Mouse (Mus musculus): ENCODE results near the gene Olfr1240. TPM values are rescaled to one million over a fixed set of nuclear protein-coding genes. Genes with fewer than 3 reads are reported as not detected.

The Olfr1240 gene
- polyA plus RNA-seq (2014; fragmentation: Nextera tagmentation; extraction: Ambion mirVana) = not detected in 2 replicates

DNA sequence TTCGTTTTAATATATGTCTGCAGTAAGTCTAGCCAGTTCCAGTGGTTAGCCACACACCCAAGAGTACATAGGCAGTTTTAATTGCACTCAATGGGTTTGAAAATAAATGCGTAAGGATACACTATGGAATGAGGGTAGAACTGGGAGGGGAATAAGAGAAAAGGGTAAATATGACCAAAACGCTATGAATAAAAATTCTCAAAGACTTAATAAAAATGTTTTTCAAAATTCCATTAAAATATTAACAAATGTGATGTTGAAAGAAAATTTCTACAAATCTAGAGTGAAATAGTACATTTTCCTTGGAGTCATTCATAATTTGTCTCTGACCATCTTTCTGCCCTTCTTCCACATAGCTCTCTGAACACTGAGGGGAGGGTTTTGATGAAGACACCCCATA lies at the start of gene Olfr1240:
TSS of gene Olfr1240 (minus strand) at position 101 of the 400 bp plus-strand sequence.
- WGBS = 84% methylated on average over 3 of the region's 3 CpGs

DNA sequence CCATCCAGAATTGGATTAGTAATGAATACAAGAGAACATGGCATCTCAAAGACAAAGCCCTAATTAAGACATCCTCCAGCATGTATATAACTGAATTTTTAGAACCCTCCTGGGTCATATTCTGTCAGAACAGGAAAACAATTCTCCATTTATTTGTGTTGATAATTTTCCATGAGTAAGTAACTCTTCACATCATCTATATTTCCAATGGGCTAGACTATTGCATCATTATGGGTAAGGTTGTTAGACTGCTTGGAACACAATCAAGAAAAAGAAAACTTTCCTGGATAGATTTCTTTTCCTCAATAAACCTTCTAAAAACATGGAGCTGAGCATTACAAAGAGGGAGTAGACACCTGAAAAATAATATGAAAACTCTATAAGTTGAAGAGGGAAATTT lies 44.2 kb upstream of the Olfr1240 start, which contains the start of gene Olfr1241:
TSS of gene Olfr1241 (minus strand) at position 101 of the 400 bp plus-strand sequence.
- no peak within 1 kb of the TSS for H3K4me3 ChIP-seq (ENCODE audit: low read depth, low read length)
- no peak within 1 kb of the TSS for H3K27ac ChIP-seq (replicated peaks; ENCODE audit: low read depth, low read length)
- ATAC-seq (ENCODE audit: low read depth) (no peak), DNase-seq (ENCODE audit: low spot score) (no peak)
- no peak within 1 kb of the TSS for H3K4me2 ChIP-seq (ENCODE audit: low read depth, low read length)
- no peaks in the 10 kb centered on the region for H3K4me1 ChIP-seq (ENCODE audit: control insufficient read depth, insufficient read depth, low read length)
- H3K27me3 ChIP-seq (replicated peaks; ENCODE audit: control insufficient read depth, insufficient read depth, low read length) = no peaks in the 10 kb centered on the region
- no peaks in the 10 kb centered on the region for H3K36me3 ChIP-seq (ENCODE audit: control insufficient read depth, insufficient read depth, low read length)
- H3K9me3 ChIP-seq (ENCODE audit: control insufficient read depth, low read length) = no peaks in the 10 kb centered on the region
- no peak within 1 kb of the TSS for H3K9ac ChIP-seq (ENCODE audit: low read depth, low read length)

More for the DNA sequence above, at the start of gene Olfr1240:
- Histone ChIP-seq H3K4me3 (ENCODE audit: low read depth, low read length) (no peak within 1 kb of the TSS), H3K27ac (replicated peaks; ENCODE audit: low read depth, low read length) (no peak within 1 kb of the TSS), H3K36me3 (ENCODE audit: control insufficient read depth, insufficient read depth, low read length) (no peaks in the 10 kb centered on the region), H3K4me1 (ENCODE audit: control insufficient read depth, insufficient read depth, low read length) (no peaks in the 10 kb centered on the region), H3K9ac (ENCODE audit: low read depth, low read length) (no peak within 1 kb of the TSS), H3K9me3 (ENCODE audit: control insufficient read depth, low read length) (no peaks in the 10 kb centered on the region), H3K27me3 (replicated peaks; ENCODE audit: control insufficient read depth, insufficient read depth, low read length) (no peaks in the 10 kb centered on the region), H3K4me2 (ENCODE audit: low read depth, low read length) (no peak within 1 kb of the TSS)
- ATAC-seq (ENCODE audit: low read depth) (no peak), DNase-seq (ENCODE audit: low spot score) (no peak)

DNA sequence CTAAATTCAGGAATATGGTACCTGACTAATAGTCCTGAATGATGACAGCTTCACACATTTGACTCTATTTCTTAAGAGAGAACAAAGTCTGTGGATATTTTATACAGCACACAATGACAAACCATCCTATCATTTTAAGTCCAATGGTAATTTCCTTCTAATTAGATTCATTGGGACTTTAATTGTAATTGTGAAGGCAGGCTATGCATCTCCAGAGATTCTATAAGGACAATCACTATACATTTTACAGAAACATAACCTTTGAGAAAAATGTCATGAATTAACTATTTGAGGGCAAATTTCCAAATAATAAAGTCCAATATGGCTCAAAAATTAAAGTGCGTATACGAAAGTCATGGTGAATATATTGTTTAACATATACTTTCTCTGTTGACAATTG lies 22.5 kb downstream of the Olfr1240 start, which contains the start of gene Olfr1239:
TSS of gene Olfr1239 (minus strand) at position 101 of the 400 bp plus-strand sequence.
- Histone ChIP-seq H3K9ac (ENCODE audit: low read depth, low read length) (no peak within 1 kb of the TSS), H3K27ac (replicated peaks; ENCODE audit: low read depth, low read length) (no peak within 1 kb of the TSS), H3K4me1 (ENCODE audit: control insufficient read depth, insufficient read depth, low read length) (no peaks in the 10 kb centered on the region), H3K9me3 (ENCODE audit: control insufficient read depth, low read length) (no peaks in the 10 kb centered on the region), H3K27me3 (replicated peaks; ENCODE audit: control insufficient read depth, insufficient read depth, low read length) (no peaks in the 10 kb centered on the region), H3K36me3 (ENCODE audit: control insufficient read depth, insufficient read depth, low read length) (no peaks in the 10 kb centered on the region), H3K4me3 (ENCODE audit: low read depth, low read length) (no peak within 1 kb of the TSS), H3K4me2 (ENCODE audit: low read depth, low read length) (no peak within 1 kb of the TSS)
- no peak for DNase-seq (ENCODE audit: low spot score)
- WGBS = 91% methylated on average over 2 of the region's 2 CpGs
- ATAC-seq (ENCODE audit: low read depth) = no peak

DNA sequence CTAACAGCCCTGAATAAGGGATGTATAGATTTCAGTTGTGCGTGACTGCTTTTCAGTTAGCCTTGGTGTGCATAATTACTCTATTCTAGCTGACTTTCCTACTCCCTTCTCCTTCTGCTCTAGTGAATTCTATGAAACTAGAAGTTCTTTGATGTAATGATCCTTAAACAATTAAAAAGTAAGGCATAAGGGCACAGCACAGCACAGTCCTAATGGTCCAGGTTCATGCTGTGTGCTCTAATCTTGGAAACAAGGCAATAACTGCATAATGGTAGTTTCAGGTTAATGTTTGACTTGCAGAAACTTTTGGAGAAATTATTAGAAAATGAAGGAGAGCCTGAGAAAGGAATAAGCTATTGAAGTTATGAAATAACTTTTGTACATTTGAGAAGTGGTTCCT lies 28.2 kb downstream of the Olfr1240 start:
- no peak overlapping the region for H3K9ac ChIP-seq (ENCODE audit: low read depth, low read length)
- no peak for DNase-seq (ENCODE audit: low spot score)
- H3K27ac ChIP-seq (replicated peaks; ENCODE audit: low read depth, low read length) = no peak overlapping the region
- H3K36me3 ChIP-seq (ENCODE audit: control insufficient read depth, insufficient read depth, low read length) = no peaks in the 10 kb centered on the region
- H3K27me3 ChIP-seq (replicated peaks; ENCODE audit: control insufficient read depth, insufficient read depth, low read length) = no peaks in the 10 kb centered on the region
- no peaks in the 10 kb centered on the region for H3K4me1 ChIP-seq (ENCODE audit: control insufficient read depth, insufficient read depth, low read length)
- ATAC-seq (ENCODE audit: low read depth) = no peak
- WGBS = 97% methylated on average over 1 of the region's 1 CpGs
- H3K9me3 ChIP-seq (ENCODE audit: control insufficient read depth, low read length) = no peaks in the 10 kb centered on the region
- no peak overlapping the region for H3K4me3 ChIP-seq (ENCODE audit: low read depth, low read length)
- no peak overlapping the region for H3K4me2 ChIP-seq (ENCODE audit: low read depth, low read length)

DNA sequence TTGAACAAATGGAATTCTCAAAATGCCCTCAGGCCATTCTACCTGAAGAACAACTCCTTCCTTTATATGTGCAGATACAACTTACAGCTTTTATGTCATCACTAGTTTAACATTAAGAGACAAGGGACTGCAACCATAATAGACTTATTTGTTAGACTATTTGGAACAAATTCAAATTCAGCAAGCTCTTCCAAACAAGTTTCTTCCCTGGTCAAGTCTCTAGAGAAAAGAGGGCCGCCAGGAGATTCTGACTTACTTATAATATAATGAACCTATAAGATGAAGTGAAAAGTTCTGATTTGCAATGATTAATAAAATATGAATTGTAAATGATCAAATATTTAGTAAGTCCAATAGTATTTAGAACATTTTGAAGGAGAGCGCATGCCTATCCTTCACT lies 33.2 kb downstream of the Olfr1240 start, which contains the start of gene Olfr1238:
TSS of gene Olfr1238 (minus strand) at position 101 of the 400 bp plus-strand sequence.
- Histone ChIP-seq H3K4me3 (ENCODE audit: low read depth, low read length) (no peak within 1 kb of the TSS), H3K27me3 (replicated peaks; ENCODE audit: control insufficient read depth, insufficient read depth, low read length) (no peaks in the 10 kb centered on the region), H3K9me3 (ENCODE audit: control insufficient read depth, low read length) (no peaks in the 10 kb centered on the region), H3K36me3 (ENCODE audit: control insufficient read depth, insufficient read depth, low read length) (no peaks in the 10 kb centered on the region), H3K4me2 (ENCODE audit: low read depth, low read length) (no peak within 1 kb of the TSS), H3K27ac (replicated peaks; ENCODE audit: low read depth, low read length) (no peak within 1 kb of the TSS), H3K9ac (ENCODE audit: low read depth, low read length) (no peak within 1 kb of the TSS), H3K4me1 (ENCODE audit: control insufficient read depth, insufficient read depth, low read length) (no peaks in the 10 kb centered on the region)
- DNase-seq (ENCODE audit: low spot score) (peak; percentile 11), ATAC-seq (ENCODE audit: low read depth) (no peak)
- 90% methylated on average over 2 of the region's 2 CpGs for WGBS

DNA sequence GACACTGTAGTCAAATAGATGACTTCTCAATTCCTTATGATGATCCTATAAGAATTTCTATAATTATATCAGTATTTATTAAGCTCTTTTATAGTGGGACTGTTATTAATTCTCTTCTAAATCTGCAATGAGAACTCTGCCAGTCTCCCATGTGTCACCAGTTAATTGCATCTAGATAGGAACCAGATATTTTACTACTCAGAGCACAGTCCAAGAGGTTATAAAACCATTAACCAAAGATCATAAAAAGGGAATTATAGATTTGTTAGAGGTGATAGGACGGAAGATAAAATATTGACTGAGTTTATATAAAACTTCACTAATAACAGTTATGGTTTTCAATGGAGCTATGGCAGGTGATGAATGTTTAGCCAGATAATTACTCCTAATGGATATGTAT lies 41.9 kb downstream of the Olfr1240 start:
- DNase-seq (ENCODE audit: low spot score) (no peak), ATAC-seq (ENCODE audit: low read depth) (no peak)
- Histone ChIP-seq H3K4me2 (ENCODE audit: low read depth, low read length) (no peak overlapping the region), H3K9me3 (ENCODE audit: control insufficient read depth, low read length) (no peaks in the 10 kb centered on the region), H3K27me3 (replicated peaks; ENCODE audit: control insufficient read depth, insufficient read depth, low read length) (no peaks in the 10 kb centered on the region), H3K4me3 (ENCODE audit: low read depth, low read length) (no peak overlapping the region), H3K9ac (ENCODE audit: low read depth, low read length) (no peak overlapping the region), H3K4me1 (ENCODE audit: control insufficient read depth, insufficient read depth, low read length) (no peaks in the 10 kb centered on the region), H3K27ac (replicated peaks; ENCODE audit: low read depth, low read length) (no peak overlapping the region), H3K36me3 (ENCODE audit: control insufficient read depth, insufficient read depth, low read length) (no peaks in the 10 kb centered on the region)
- 88% methylated on average over 1 of the region's 1 CpGs for WGBS

Other genes with a start within 250 kb of the Olfr1240 start
- gene Olfr1226, start 243.0 kb downstream of the Olfr1240 start, polyA plus RNA-seq (2014; fragmentation: Nextera tagmentation; extraction: Ambion mirVana) = 0.08 and 0.14 TPM in 2 replicates
- not detected in 2 replicates for gene Olfr1228, start 188.9 kb downstream of the Olfr1240 start, polyA plus RNA-seq (2014; fragmentation: Nextera tagmentation; extraction: Ambion mirVana)
- not detected in 2 replicates for gene Olfr1229, start 155.0 kb downstream of the Olfr1240 start, polyA plus RNA-seq (2014; fragmentation: Nextera tagmentation; extraction: Ambion mirVana)
- gene Olfr1230, start 145.7 kb downstream of the Olfr1240 start, polyA plus RNA-seq (2014; fragmentation: Nextera tagmentation; extraction: Ambion mirVana) = not detected in 2 replicates
- gene Olfr1231, start 135.9 kb downstream of the Olfr1240 start, polyA plus RNA-seq (2014; fragmentation: Nextera tagmentation; extraction: Ambion mirVana) = 0.04 TPM in 1 of 2 replicates, not detected in the other
- gene Olfr1232, start 113.3 kb downstream of the Olfr1240 start, polyA plus RNA-seq (2014; fragmentation: Nextera tagmentation; extraction: Ambion mirVana) = not detected in 2 replicates
- 0.06 TPM in 1 of 2 replicates, not detected in the other for gene Olfr1233, start 100.6 kb downstream of the Olfr1240 start, polyA plus RNA-seq (2014; fragmentation: Nextera tagmentation; extraction: Ambion mirVana)
- gene Olfr1234, start 78.1 kb downstream of the Olfr1240 start, polyA plus RNA-seq (2014; fragmentation: Nextera tagmentation; extraction: Ambion mirVana) = not detected in 2 replicates
- not detected in 2 replicates for gene Olfr1238, start 33.3 kb downstream of the Olfr1240 start, polyA plus RNA-seq (2014; fragmentation: Nextera tagmentation; extraction: Ambion mirVana)
- not detected in 2 replicates for gene Olfr1239, start 22.6 kb downstream of the Olfr1240 start, polyA plus RNA-seq (2014; fragmentation: Nextera tagmentation; extraction: Ambion mirVana)
- gene Olfr1241, start 44.1 kb upstream of the Olfr1240 start, polyA plus RNA-seq (2014; fragmentation: Nextera tagmentation; extraction: Ambion mirVana) = not detected in 2 replicates
- not detected in 2 replicates for gene Olfr1242, start 55.3 kb upstream of the Olfr1240 start, polyA plus RNA-seq (2014; fragmentation: Nextera tagmentation; extraction: Ambion mirVana)
- not detected in 2 replicates for gene Olfr1243, start 88.5 kb upstream of the Olfr1240 start, polyA plus RNA-seq (2014; fragmentation: Nextera tagmentation; extraction: Ambion mirVana)
- gene Olfr1245, start 135.4 kb upstream of the Olfr1240 start, polyA plus RNA-seq (2014; fragmentation: Nextera tagmentation; extraction: Ambion mirVana) = not detected in 2 replicates
- not detected in 2 replicates for gene Olfr1246, start 150.2 kb upstream of the Olfr1240 start, polyA plus RNA-seq (2014; fragmentation: Nextera tagmentation; extraction: Ambion mirVana)
- not detected in 2 replicates for gene Olfr1247, start 171.1 kb upstream of the Olfr1240 start, polyA plus RNA-seq (2014; fragmentation: Nextera tagmentation; extraction: Ambion mirVana)
- not detected in 2 replicates for gene Olfr1248, start 175.2 kb upstream of the Olfr1240 start, polyA plus RNA-seq (2014; fragmentation: Nextera tagmentation; extraction: Ambion mirVana)
- gene Olfr1249, start 192.0 kb upstream of the Olfr1240 start, polyA plus RNA-seq (2014; fragmentation: Nextera tagmentation; extraction: Ambion mirVana) = not detected in 2 replicates
- gene Olfr1250, start 218.5 kb upstream of the Olfr1240 start, polyA plus RNA-seq (2014; fragmentation: Nextera tagmentation; extraction: Ambion mirVana) = 0.04 TPM in 1 of 2 replicates, not detected in the other
- gene Olfr1251, start 228.9 kb upstream of the Olfr1240 start, polyA plus RNA-seq (2014; fragmentation: Nextera tagmentation; extraction: Ambion mirVana) = not detected in 2 replicates